9 mouse cellular contexts compared by ENCODE assay signal in the genomic region with DNA sequence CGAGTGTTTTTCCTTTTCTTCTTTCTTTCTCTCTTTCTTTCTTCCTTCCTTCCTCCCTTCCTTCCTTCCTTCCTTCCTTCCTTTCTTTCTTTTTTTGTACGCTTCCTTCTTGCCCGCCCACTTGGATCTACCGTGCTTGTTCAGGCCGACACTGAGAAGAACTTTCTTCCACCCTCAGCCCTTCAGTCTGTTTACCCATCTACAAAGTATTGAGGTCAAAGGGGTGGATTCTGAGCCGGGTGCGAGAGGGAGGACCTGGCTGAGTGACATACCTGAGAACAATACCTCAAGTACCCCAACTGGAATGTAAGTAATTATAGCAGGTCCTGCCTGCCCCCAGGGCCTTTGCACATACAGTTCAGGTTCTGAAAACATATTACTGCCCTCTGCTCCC. TPM values are rescaled to one million over a fixed set of nuclear protein-coding genes. Genes with fewer than 3 reads are reported as not detected.
DNase-seq lines count a peak whose midpoint lies in the region; ATAC-seq and TF ChIP-seq lines count a peak whose summit lies in the region.
"Had no signal": no experiment of that assay in that cellular context is flagged by ENCODE, and none has a peak within 500 bp of the region (broad histone marks: within the 10 kb centered on the region; RNA-seq: fewer than 3 reads in every experiment).

No protein-coding gene starts in this region.

- WGBS in heart, embryonic 14.5 days = 21% methylated on average over 7 of the region's 7 CpGs
- WGBS in hindbrain, embryonic 10.5 days = 21% methylated on average over 7 of the region's 7 CpGs

- H3K9ac ChIP-seq in heart, embryonic 14.5 days (ENCODE audit: low read length) = peak overlapping the region; percentile 13; the same call in 1 of the 2 replicates
- H3K9ac ChIP-seq in ES-Bruce4 (ENCODE audit: low read depth, poor library complexity, severe bottlenecking) = 0 out of 2 replicates have a peak overlapping the region, but pooled peaks have one; percentile 80

- no peaks in the 10 kb centered on the region for H3K9me3 ChIP-seq in heart, embryonic 14.5 days (ENCODE audit: control insufficient read depth, low read length)
- no peaks in the 10 kb centered on the region for H3K9me3 ChIP-seq in ES-Bruce4 (replicated peaks; ENCODE audit: control insufficient read depth, insufficient read depth, low read length, poor library complexity, severe bottlenecking)
- no peaks in the 10 kb centered on the region for H3K9me3 ChIP-seq in hindbrain, embryonic 10.5 days
- H3K9me3 ChIP-seq: G1E had no signal

- no peak overlapping the region for H3K27ac ChIP-seq in heart, embryonic 14.5 days (replicated peaks in 1 of 2; ENCODE audit: control insufficient read depth in 1 of 2, insufficient read depth in 1 of 2, low read depth in 2 of 2, low read length in 2 of 2)
- H3K27ac ChIP-seq in ES-Bruce4 (ENCODE audit: insufficient read depth, low read length) = no peak overlapping the region
- H3K27ac ChIP-seq in hindbrain, embryonic 10.5 days = peak overlapping the region; percentile 99

- no peak for ATAC-seq in heart, embryonic 14.5 days (ENCODE audit: insufficient number of reproducible peaks, insufficient read depth, low FRiP score, low read depth)

- TF ChIP-seq EP300 in ES-Bruce4 (IDR thresholded peaks at IDR 0.05; ENCODE audit: insufficient read depth, low read depth, low read length) = no peak

- peak overlapping the region; percentile 92 for H3K4me2 ChIP-seq in heart, embryonic 14.5 days (ENCODE audit: low read length)

- H3K4me3 ChIP-seq in heart, embryonic 14.5 days (ENCODE audit: control insufficient read depth in 1 of 2, insufficient read depth in 1 of 2, low read depth in 1 of 2, low read length in 2 of 2) = peak overlapping the region in 1 of 2 experiments; percentile 71; a peak in 2 of 4 replicates
- no peak overlapping the region for H3K4me3 ChIP-seq in ES-Bruce4 (ENCODE audit: low read depth, low read length)
- peak overlapping the region; percentile 97 for H3K4me3 ChIP-seq in hindbrain, embryonic 10.5 days

- TF ChIP-seq CTCF in ES-Bruce4 (IDR thresholded peaks at IDR 0.05; ENCODE audit: low read depth, low read length) = no peak

- DNase-seq in heart, adult 11 months = no peak
- DNase-seq in hindbrain, embryonic 10.5 days (ENCODE audit: low spot score) = no peak
- peak; percentile 40 for DNase-seq in lung, postnatal 36 days
- no peak for DNase-seq in frontal cortex, postnatal 10 days (ENCODE audit: low spot score in 2 of 2)
- DNase-seq in T-cell, adult 2 months (ENCODE audit: low spot score) = no peak
- no peak for DNase-seq in embryo, embryonic 9.5 days (ENCODE audit: extremely low spot score)

- peaks cover 11% of the 10 kb centered on the region for H3K36me3 ChIP-seq in heart, embryonic 14.5 days (ENCODE audit: control insufficient read depth, insufficient read depth, low read length)
- peaks cover 6% of the 10 kb centered on the region for H3K36me3 ChIP-seq in ES-Bruce4 (ENCODE audit: control insufficient read depth, insufficient read depth, low read length, poor library complexity, severe bottlenecking)
- H3K36me3 ChIP-seq in hindbrain, embryonic 10.5 days = peaks cover 51% of the 10 kb centered on the region

- no peak for TF ChIP-seq POLR2A in ES-Bruce4 (IDR thresholded peaks at IDR 0.05; ENCODE audit: insufficient read depth, low read length)

- peaks cover 5 to 14% of the 10 kb centered on the region in 2 experiments; a peak in 3 of 4 replicates for H3K4me1 ChIP-seq in heart, embryonic 14.5 days (ENCODE audit: control insufficient read depth in 2 of 2, insufficient read depth in 2 of 2, low read length in 2 of 2)
- no peaks in the 10 kb centered on the region for H3K4me1 ChIP-seq in ES-Bruce4 (ENCODE audit: control insufficient read depth, insufficient read depth, low read length)
- H3K4me1 ChIP-seq in hindbrain, embryonic 10.5 days (replicated peaks) = peaks cover 66% of the 10 kb centered on the region

- 0 out of 2 replicates have a peak, but pooled peaks cover 7% of the 10 kb centered on the region for H3K27me3 ChIP-seq in heart, embryonic 14.5 days (ENCODE audit: control insufficient read depth, insufficient read depth, low read length)
- no peaks in the 10 kb centered on the region for H3K27me3 ChIP-seq in ES-Bruce4 (ENCODE audit: control insufficient read depth, insufficient read depth, low read length, poor library complexity, severe bottlenecking)
- H3K27me3 ChIP-seq in hindbrain, embryonic 10.5 days (ENCODE audit: insufficient read depth, poor library complexity, severe bottlenecking) = peaks cover 17% of the 10 kb centered on the region

RNA-seq across cellular contexts. Expression of gene Ano8, which starts 0.4 kb away (rescaled TPM):
- 1.5 and 1.8 TPM in 2 replicates for polyA plus RNA-seq in heart, embryonic 14.5 days (2014; fragmentation: Nextera tagmentation; extraction: Ambion mirVana)
- polyA plus RNA-seq in ES-Bruce4 (2011; ENCODE audit: insufficient read depth, insufficient read length, low read depth, missing spikeins) = 7.0 and 7.1 TPM in 2 replicates
- polyA plus RNA-seq in hindbrain, embryonic 10.5 days (2016; fragmentation: Nextera tagmentation; extraction: Ambion mirVana) = 3.3 and 6.8 TPM in 2 replicates

RNA-seq across cellular contexts. Expression of gene Gtpbp3, which starts 1.8 kb away (rescaled TPM):
- polyA plus RNA-seq in heart, embryonic 14.5 days (2014; fragmentation: Nextera tagmentation; extraction: Ambion mirVana) = 3.3 and 4.4 TPM in 2 replicates
- 14.8 and 16.3 TPM in 2 replicates for polyA plus RNA-seq in ES-Bruce4 (2011; ENCODE audit: insufficient read depth, insufficient read length, low read depth, missing spikeins)
- 18.2 and 22.5 TPM in 2 replicates for polyA plus RNA-seq in hindbrain, embryonic 10.5 days (2016; fragmentation: Nextera tagmentation; extraction: Ambion mirVana)

RNA-seq across cellular contexts. Expression of gene Dda1, which starts 17.1 kb away (rescaled TPM):
- polyA plus RNA-seq in heart, embryonic 14.5 days (2014; fragmentation: Nextera tagmentation; extraction: Ambion mirVana) = 76.7 and 79.1 TPM in 2 replicates
- 37.5 and 38.2 TPM in 2 replicates for polyA plus RNA-seq in ES-Bruce4 (2011; ENCODE audit: insufficient read depth, insufficient read length, low read depth, missing spikeins)
- 147 and 169 TPM in 2 replicates for polyA plus RNA-seq in hindbrain, embryonic 10.5 days (2016; fragmentation: Nextera tagmentation; extraction: Ambion mirVana)

RNA-seq across cellular contexts. Expression of gene Mrpl34, which starts 21.4 kb away (rescaled TPM):
- polyA plus RNA-seq in heart, embryonic 14.5 days (2014; fragmentation: Nextera tagmentation; extraction: Ambion mirVana) = 191 and 193 TPM in 2 replicates
- 68.1 and 77.0 TPM in 2 replicates for polyA plus RNA-seq in ES-Bruce4 (2011; ENCODE audit: insufficient read depth, insufficient read length, low read depth, missing spikeins)
- 221 and 249 TPM in 2 replicates for polyA plus RNA-seq in hindbrain, embryonic 10.5 days (2016; fragmentation: Nextera tagmentation; extraction: Ambion mirVana)

RNA-seq across cellular contexts. Expression of gene Abhd8, which starts 22.7 kb away (rescaled TPM):
- polyA plus RNA-seq in heart, embryonic 14.5 days (2014; fragmentation: Nextera tagmentation; extraction: Ambion mirVana) = 20.8 and 29.2 TPM in 2 replicates
- 10.1 and 13.7 TPM in 2 replicates for polyA plus RNA-seq in ES-Bruce4 (2011; ENCODE audit: insufficient read depth, insufficient read length, low read depth, missing spikeins)
- polyA plus RNA-seq in hindbrain, embryonic 10.5 days (2016; fragmentation: Nextera tagmentation; extraction: Ambion mirVana) = 76.3 and 88.4 TPM in 2 replicates
